Mouse (Mus musculus) liver, embryonic 16.5 days (tissue): ENCODE results near the gene Trio. TPM values are rescaled to one million over a fixed set of nuclear protein-coding genes. Genes with fewer than 3 reads are reported as not detected.
A peak's percentile ranks its signal among the peaks of the same experiment; 100 is the strongest.

Experiments used
- ATAC-seq: fragments of 200-750 bp; cut with Nextera tagmentation; 2 replicates; pipeline ENCODE4 v1.8.0; 2017; ENCODE audit warnings: low read depth, mild to moderate bottlenecking, moderate number of reproducible peaks, moderate library complexity
- H3K27ac ChIP-seq: fragments of 300-500 bp; sonication (generic); 2 replicates; pipeline ENCODE4 v1.5.1; 2014; ENCODE audit warnings: mild to moderate bottlenecking, low read length
- H3K27me3 ChIP-seq: fragments of 300-500 bp; sonication (generic); 2 replicates; pipeline ENCODE4 v1.6.1; 2014; ENCODE audit warnings: low read depth, low read length, mixed read lengths; ENCODE audit not compliant: control insufficient read depth, insufficient read depth
- H3K36me3 ChIP-seq: fragments of 300-500 bp; sonication (generic); 2 replicates; pipeline ENCODE4 v1.6.1; 2014; ENCODE audit warnings: mild to moderate bottlenecking; ENCODE audit not compliant: control insufficient read depth, insufficient read depth
- H3K4me1 ChIP-seq: fragments of 300-500 bp; sonication (generic); 2 replicates; pipeline ENCODE4 v1.6.1; 2014; ENCODE audit warnings: low read depth, low read length, mixed read lengths; ENCODE audit not compliant: control insufficient read depth
- H3K4me2 ChIP-seq: fragments of 300-500 bp; sonication (generic); 2 replicates; pipeline ENCODE4 v1.6.1; 2014; ENCODE audit warnings: low read depth, low read length, mixed read lengths
- H3K4me3 ChIP-seq: fragments of 300-500 bp; sonication (generic); 2 replicates; pipeline ENCODE4 v1.5.1; 2014; ENCODE audit warnings: low read depth, mild to moderate bottlenecking, low read length
- H3K9ac ChIP-seq: fragments of 300-500 bp; sonication (generic); 2 replicates; pipeline ENCODE4 v1.6.1; 2014; ENCODE audit warnings: low read depth, low read length
- H3K9me3 ChIP-seq: fragments of 300-500 bp; sonication (generic); replicated peaks from 2 replicates; pipeline ENCODE4 v1.6.1; 2016; ENCODE audit warnings: low read length; ENCODE audit not compliant: control insufficient read depth
- WGBS: fragments of 180-500 bp; shearing (Covaris S2); extraction: QIAGEN DNeasy Blood & Tissue Kit; methylation state at CpG from one replicate; pipeline ENCODE4 v1.1.7; 2014; ENCODE audit not compliant: insufficient replicate concordance; 5-methylcytosine and 5-hydroxymethylcytosine counted together
- polyA plus RNA-seq: library from polyadenylated mRNA; unstranded; fragments of >200 nt; fragmentation: Nextera tagmentation; extraction: Ambion mirVana; gene quantifications from 2 replicates; pipeline ENCODE4 v1.2.1, GENCODE M21; 2015

The Trio gene
- polyA plus RNA-seq, 1 experiment from 2014 or later = 3.2 TPM

DNA sequence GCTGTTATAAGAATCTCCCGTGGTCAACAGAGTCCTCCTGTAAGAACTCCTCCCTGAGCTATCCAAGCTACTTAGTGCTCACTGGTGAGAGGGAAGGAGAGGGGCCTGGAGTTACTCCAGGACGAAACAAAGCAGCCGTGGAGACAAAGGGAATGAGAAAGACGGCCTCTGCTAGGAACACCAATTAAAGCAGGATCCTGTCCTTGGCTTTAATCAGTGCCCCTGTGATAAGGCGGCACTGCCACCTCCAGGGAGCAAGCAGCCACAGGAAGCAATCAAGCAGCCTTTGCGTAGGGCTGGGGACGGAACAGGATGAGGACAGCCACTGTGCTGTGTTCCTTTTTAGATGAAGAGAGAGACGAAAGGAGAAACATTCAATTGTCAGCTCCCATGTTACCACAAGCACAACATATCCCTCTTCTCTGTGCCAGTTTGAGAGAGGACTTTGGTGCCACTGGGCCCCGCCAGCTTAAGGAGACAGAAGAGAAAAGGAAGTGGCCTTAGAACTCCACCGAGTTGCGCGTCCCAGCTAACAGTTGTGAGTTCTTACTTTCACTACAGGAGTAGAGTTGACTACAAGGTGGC is 242.0 kb downstream of the Trio start:
- ATAC-seq = peak; percentile 35; the same call in 1 of the 2 replicates
- peak overlapping the region; percentile 21 for H3K4me3 ChIP-seq
- WGBS = 14% methylated on average over 12 of the region's 12 CpGs
- no peaks in the 10 kb centered on the region for H3K9me3 ChIP-seq
- H3K4me2 ChIP-seq = peak overlapping the region; percentile 39
- peak overlapping the region; percentile 77 for H3K27ac ChIP-seq
- no peaks in the 10 kb centered on the region for H3K36me3 ChIP-seq
- H3K4me1 ChIP-seq = no peaks in the 10 kb centered on the region; the same call in 1 of the 2 replicates
- H3K9ac ChIP-seq = no peak overlapping the region
- no peaks in the 10 kb centered on the region for H3K27me3 ChIP-seq

DNA sequence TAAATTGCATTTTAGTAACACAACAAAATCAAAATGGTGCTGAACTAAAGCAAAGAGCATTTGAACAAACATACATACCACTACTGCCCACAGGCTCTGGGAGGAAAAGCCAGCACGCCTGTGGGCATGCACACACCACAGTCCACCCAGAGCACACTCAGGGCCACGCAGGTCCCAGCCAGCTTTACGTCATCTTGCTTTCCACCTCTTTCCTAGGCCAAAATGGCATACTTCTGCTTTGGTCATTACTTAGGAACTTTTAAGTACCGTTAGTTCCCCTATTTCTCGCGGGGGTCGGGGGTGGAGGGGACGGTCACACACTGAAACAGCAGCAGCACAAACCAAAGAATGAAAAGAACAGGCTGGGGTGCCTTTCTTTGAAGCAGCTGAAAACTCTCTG is 242.6 kb downstream of the Trio start:
- 11% methylated on average over 8 of the region's 8 CpGs for WGBS
- Histone ChIP-seq H3K27me3 (no peaks in the 10 kb centered on the region), H3K9ac (no peak overlapping the region), H3K4me3 (0 out of 2 replicates have a peak overlapping the region, but pooled peaks have one; percentile 21), H3K4me2 (peak overlapping the region; percentile 22; the same call in 1 of the 2 replicates), H3K36me3 (no peaks in the 10 kb centered on the region), H3K9me3 (no peaks in the 10 kb centered on the region), H3K27ac (peak overlapping the region; percentile 73), H3K4me1 (no peaks in the 10 kb centered on the region; the same call in 1 of the 2 replicates)
- ATAC-seq = no peak

DNA sequence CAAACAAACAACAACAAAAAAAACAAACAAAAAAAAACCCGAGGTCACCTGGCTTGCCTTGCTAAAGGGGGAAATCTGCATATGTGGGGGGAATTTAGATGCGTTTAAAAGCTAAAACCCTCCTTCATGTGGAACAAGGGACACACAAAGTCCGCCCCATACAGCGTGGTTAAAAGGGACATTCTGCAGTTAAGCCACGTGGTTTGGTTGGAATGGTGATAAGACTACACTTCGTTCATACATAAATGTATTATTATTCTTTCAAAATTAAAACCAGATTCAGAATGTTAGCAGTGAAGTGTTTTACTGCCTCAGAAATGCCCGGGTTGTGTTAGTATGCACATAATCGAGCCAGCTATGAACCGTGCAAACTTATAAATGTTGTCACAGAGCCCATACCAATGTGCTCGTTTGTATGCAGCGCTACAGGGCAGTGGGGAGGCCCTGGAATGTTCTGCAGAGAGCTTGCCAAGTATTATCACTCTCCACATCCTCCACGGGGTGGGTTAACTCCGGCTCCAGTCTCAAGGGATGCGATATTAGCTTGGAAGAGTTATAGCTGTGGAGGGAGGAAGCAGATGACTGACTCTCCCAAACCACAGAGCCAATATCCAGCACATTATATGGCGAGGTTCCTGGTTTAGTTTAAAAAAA is 243.1 kb downstream of the Trio start:
- Histone ChIP-seq H3K4me3 (no peak overlapping the region), H3K4me1 (no peaks in the 10 kb centered on the region; the same call in 1 of the 2 replicates), H3K27me3 (no peaks in the 10 kb centered on the region), H3K9ac (no peak overlapping the region), H3K27ac (no peak overlapping the region), H3K9me3 (no peaks in the 10 kb centered on the region), H3K4me2 (no peak overlapping the region), H3K36me3 (no peaks in the 10 kb centered on the region)
- ATAC-seq = peak; percentile 20; the same call in 1 of the 2 replicates
- 41% methylated on average over 15 of the region's 15 CpGs for WGBS

DNA sequence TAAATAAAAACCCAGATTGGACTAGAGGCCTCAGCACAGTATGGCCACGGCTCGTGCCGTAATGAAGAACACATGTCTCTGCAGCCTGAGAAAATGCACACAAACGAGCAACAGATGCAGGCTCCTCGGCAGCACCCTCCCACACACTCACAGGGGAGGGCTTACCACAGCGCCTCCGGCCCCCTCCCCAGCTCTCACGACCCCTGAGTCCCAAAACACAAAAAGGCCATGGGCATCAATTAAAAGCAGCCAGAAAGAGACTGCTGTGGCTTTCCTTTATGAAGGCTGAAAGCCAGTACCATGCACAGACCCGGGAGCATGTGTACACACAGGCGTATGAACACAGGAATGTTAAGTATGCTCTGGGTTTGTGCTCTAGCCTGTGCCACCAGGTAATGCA is 245.8 kb downstream of the Trio start:
- no peaks in the 10 kb centered on the region; the same call in 1 of the 2 replicates for H3K4me1 ChIP-seq
- ATAC-seq = no peak
- no peaks in the 10 kb centered on the region for H3K27me3 ChIP-seq
- no peaks in the 10 kb centered on the region for H3K36me3 ChIP-seq
- H3K9me3 ChIP-seq = no peaks in the 10 kb centered on the region
- WGBS = 69% methylated on average over 10 of the region's 10 CpGs
- H3K4me2 ChIP-seq = no peak overlapping the region
- no peak overlapping the region for H3K9ac ChIP-seq
- H3K27ac ChIP-seq = no peak overlapping the region
- no peak overlapping the region for H3K4me3 ChIP-seq

DNA sequence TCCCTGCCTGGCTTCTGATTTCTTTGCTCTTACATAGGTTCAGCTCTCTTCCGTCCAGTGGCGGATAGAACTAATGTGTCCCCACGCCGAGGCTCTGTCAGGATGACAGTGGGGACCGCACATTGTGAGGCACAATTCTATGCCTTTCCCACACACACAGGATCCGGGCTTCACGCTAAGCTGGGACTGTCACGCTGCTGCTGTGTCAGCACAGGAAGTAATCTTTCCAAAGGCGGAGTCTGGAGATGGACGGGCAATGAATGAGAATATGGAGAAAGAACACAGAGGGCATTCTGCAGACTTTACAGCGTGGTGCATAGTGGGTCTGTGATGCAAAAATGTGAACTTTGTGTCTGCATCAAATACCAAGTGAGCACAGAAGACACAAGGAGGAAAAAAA is 246.2 kb downstream of the Trio start:
- H3K27me3 ChIP-seq = no peaks in the 10 kb centered on the region
- H3K27ac ChIP-seq = no peak overlapping the region
- H3K36me3 ChIP-seq = no peaks in the 10 kb centered on the region
- no peak overlapping the region for H3K4me3 ChIP-seq
- H3K9me3 ChIP-seq = no peaks in the 10 kb centered on the region
- 60% methylated on average over 11 of the region's 11 CpGs for WGBS
- no peak overlapping the region for H3K4me2 ChIP-seq
- H3K9ac ChIP-seq = no peak overlapping the region
- no peaks in the 10 kb centered on the region for H3K4me1 ChIP-seq
- ATAC-seq = no peak

DNA sequence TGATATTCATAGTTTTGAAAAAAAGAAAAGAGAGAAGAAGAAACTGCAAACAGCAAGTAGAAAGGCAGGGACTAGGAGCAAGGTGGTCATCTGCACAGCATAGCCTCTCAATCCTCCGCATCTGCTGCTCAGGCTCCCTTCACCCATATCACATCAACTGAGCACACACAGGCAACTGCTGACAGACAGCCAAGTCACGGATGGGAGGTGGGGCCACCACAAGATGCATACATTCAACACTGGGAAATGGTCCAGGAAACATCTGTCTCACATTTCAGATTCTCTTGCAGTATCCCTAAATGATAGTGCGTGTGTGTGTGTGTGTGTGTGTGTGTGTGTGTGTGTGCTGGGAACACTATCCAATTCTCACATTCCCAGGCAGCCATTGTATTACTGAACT is 247.4 kb downstream of the Trio start:
- Histone ChIP-seq H3K4me3 (no peak overlapping the region), H3K4me2 (no peak overlapping the region), H3K9ac (no peak overlapping the region), H3K36me3 (no peaks in the 10 kb centered on the region), H3K27ac (no peak overlapping the region), H3K27me3 (no peaks in the 10 kb centered on the region), H3K9me3 (no peaks in the 10 kb centered on the region), H3K4me1 (no peaks in the 10 kb centered on the region)
- 43% methylated on average over 3 of the region's 3 CpGs for WGBS
- 0 out of 2 replicates have a peak, but pooled peaks have one; percentile 40 for ATAC-seq

DNA sequence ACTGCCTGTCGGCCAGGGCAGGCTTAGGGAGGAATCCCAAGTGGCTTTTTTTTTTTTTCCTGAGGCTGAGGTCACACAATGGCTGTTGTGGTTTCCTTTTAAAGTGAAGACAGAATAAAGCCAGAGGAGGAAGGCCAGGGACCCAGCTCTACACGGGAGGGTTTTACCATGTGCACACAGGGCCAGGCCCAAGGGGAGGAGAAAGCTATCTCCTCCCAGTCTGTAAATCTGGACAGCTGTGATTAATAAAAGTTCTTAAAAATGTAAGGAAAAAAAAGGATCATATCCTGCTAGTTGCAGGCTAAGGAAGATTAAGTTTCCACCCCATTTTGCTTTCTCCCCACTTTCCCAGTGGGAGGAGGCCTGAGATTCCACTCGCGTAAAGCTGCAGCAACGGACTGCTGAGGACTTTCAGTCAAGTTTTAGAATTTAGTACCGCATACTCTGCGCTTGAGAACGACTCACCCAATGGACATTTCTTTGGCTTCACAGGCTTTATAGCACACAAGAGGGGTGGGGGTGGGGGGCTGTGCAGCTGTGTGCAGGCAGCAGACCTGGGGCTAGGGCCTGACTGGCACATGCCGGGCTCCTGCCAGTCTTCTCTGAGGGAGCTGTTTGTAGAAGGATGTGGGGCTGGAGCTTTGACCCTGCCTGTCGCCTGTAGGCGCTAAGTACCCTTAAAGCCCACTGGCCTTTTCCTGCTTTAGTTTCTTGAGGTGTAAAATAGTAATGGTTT is 248.0 kb downstream of the Trio start:
- Histone ChIP-seq H3K9ac (no peak overlapping the region), H3K27me3 (no peaks in the 10 kb centered on the region), H3K9me3 (no peaks in the 10 kb centered on the region), H3K36me3 (no peaks in the 10 kb centered on the region), H3K27ac (no peak overlapping the region), H3K4me3 (no peak overlapping the region), H3K4me2 (no peak overlapping the region), H3K4me1 (no peaks in the 10 kb centered on the region)
- no peak for ATAC-seq
- whole genome bisulfite sequencing = 55% methylated on average over 11 of the region's 11 CpGs

DNA sequence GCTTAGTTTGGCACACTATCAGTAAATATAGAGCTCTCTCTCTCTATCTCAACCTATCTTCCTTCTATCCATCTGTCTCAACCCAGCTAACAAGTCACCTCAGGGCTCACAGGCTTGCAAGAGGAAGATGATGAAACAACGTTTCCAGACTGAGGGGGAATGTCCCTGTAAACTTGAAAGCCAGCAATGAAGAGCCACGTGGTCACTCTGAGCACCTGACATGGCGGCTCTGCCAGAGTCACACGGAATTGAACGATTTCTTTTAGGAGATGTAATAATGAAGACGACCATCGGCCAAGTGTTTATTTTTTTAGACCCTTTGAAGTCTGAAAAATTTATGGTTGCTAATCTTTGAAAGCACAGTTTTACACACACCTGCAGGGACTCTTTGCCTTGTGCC is 251.2 kb downstream of the Trio start:
- 57% methylated on average over 7 of the region's 7 CpGs for WGBS
- H3K4me1 ChIP-seq = no peaks in the 10 kb centered on the region
- H3K9ac ChIP-seq = no peak overlapping the region
- no peak overlapping the region for H3K4me2 ChIP-seq
- H3K27me3 ChIP-seq = no peaks in the 10 kb centered on the region
- H3K36me3 ChIP-seq = no peaks in the 10 kb centered on the region; the same call in 1 of the 2 replicates
- no peak for ATAC-seq
- no peaks in the 10 kb centered on the region for H3K9me3 ChIP-seq
- H3K27ac ChIP-seq = no peak overlapping the region
- no peak overlapping the region for H3K4me3 ChIP-seq
